Mouse (Mus musculus): ENCODE data around the gene Pms2.

DNA sequence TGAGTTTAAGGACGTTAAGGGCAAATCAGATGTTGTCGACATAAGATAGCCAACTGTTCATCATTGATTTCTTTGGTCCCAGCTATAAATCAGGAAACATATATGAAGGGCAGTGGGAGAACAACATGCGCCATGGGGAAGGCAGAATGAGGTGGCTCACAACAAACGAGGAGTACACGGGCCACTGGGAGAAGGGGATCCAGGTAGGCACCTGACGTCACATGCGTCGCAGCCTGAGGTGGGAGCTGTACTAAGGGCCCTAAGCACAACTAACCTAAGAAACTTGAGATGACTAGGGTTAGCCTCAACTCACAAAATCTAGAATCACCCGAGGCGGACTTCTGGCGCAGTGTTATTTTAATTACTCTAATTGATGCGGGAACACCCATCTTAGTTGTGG, 38.6 kb downstream of the Pms2 start:
- TF ChIP-seq E2F4 (IDR thresholded peaks at IDR 0.05; ENCODE audit: insufficient read depth): no peak
- no peak for TF ChIP-seq POLR2A (IDR thresholded peaks at IDR 0.05; ENCODE audit: insufficient read length, low read depth)
- TF ChIP-seq MYOG (IDR thresholded peaks at IDR 0.05; ENCODE audit: control insufficient read depth in 1 of 3, insufficient read depth in 1 of 3, insufficient read length in 2 of 3, low read depth in 2 of 3): no peak
- TF ChIP-seq MAX (IDR thresholded peaks at IDR 0.05; ENCODE audit: low read depth): no peak
- TF ChIP-seq USF1 (IDR thresholded peaks at IDR 0.05; ENCODE audit: low read depth): no peak
- TF ChIP-seq POLR2AphosphoS2 (IDR thresholded peaks at IDR 0.05; ENCODE audit: insufficient read length, low read depth): no peak
